Mouse (Mus musculus): ENCODE measurements around the gene Krt76. TPM values are rescaled to one million over a fixed set of nuclear protein-coding genes. Genes with fewer than 3 reads are reported as not detected.
A peak's percentile ranks its signal among the peaks of the same experiment; 100 is the strongest.

Krt76 gene
- polyA plus RNA-seq (2016; fragmentation: Nextera tagmentation; extraction: Ambion mirVana), result not detected in 2 replicates

- Histone ChIP-seq H3K9ac (replicated peaks) (no peak within 1 kb of the TSS), H3K27ac (no peak within 1 kb of the TSS), H3K27me3 (peaks cover 6% of the 10 kb centered on the region), H3K4me3 (replicated peaks) (no peak within 1 kb of the TSS), H3K9me3 (no peaks in the 10 kb centered on the region), H3K4me1 (replicated peaks) (no peaks in the 10 kb centered on the region), H3K36me3 (no peaks in the 10 kb centered on the region), H3K4me2 (no peak within 1 kb of the TSS)
- 45% methylated on average over 4 of the region's 4 CpGs for WGBS
- no peak for ATAC-seq (ENCODE audit: insufficient number of reproducible peaks, insufficient read depth, low FRiP score, low TSS enrichment, low read depth)
Observed at GRCm38 (mm10) chr15:101892820-101893219, at the start of gene Krt76. TSS of gene Krt76 (minus strand) at chr15:101892920.

- no peak overlapping the region for H3K27ac ChIP-seq
- no peak overlapping the region for H3K4me3 ChIP-seq (replicated peaks)
- H3K27me3 ChIP-seq, result 0 out of 2 replicates have a peak, but pooled peaks cover 3% of the 10 kb centered on the region
- no peaks in the 10 kb centered on the region for H3K36me3 ChIP-seq
- no peak for ATAC-seq (ENCODE audit: insufficient number of reproducible peaks, insufficient read depth, low FRiP score, low TSS enrichment, low read depth)
- H3K4me1 ChIP-seq (replicated peaks), result peaks cover 25% of the 10 kb centered on the region; the same call in 1 of the 2 replicates
- H3K9ac ChIP-seq (replicated peaks), result no peak overlapping the region
- H3K9me3 ChIP-seq, result no peaks in the 10 kb centered on the region
- no peak overlapping the region for H3K4me2 ChIP-seq
- 62% methylated on average over 8 of the region's 8 CpGs for WGBS
Observed at GRCm38 (mm10) chr15:101941948-101942347, 49.2 kb upstream of the Krt76 start.

GRCm38 (mm10) chr15:101940274-101940829 lies 47.6 kb upstream of the Krt76 start, which contains the start of gene Krt79:
TSS of gene Krt79 (minus strand) at chr15:101940324.
- H3K4me3 ChIP-seq (replicated peaks), result no peak within 1 kb of the TSS
- no peak within 1 kb of the TSS for H3K4me2 ChIP-seq
- H3K36me3 ChIP-seq, result no peaks in the 10 kb centered on the region
- H3K27me3 ChIP-seq, result 0 out of 2 replicates have a peak, but pooled peaks cover 3% of the 10 kb centered on the region
- H3K9ac ChIP-seq (replicated peaks), result no peak within 1 kb of the TSS
- no peaks in the 10 kb centered on the region for H3K9me3 ChIP-seq
- ATAC-seq (ENCODE audit: insufficient number of reproducible peaks, insufficient read depth, low FRiP score, low TSS enrichment, low read depth), result no peak
- H3K4me1 ChIP-seq (replicated peaks), result peaks cover 25% of the 10 kb centered on the region; the same call in 1 of the 2 replicates
- 54% methylated on average over 6 of the region's 6 CpGs for whole genome bisulfite sequencing
- H3K27ac ChIP-seq, result no peak within 1 kb of the TSS

- H3K36me3 ChIP-seq, result no peaks in the 10 kb centered on the region
- 78% methylated on average over 9 of the region's 9 CpGs for WGBS
- 0 out of 2 replicates have a peak, but pooled peaks cover 6% of the 10 kb centered on the region for H3K27me3 ChIP-seq
- no peak overlapping the region for H3K9ac ChIP-seq (replicated peaks)
- no peak for ATAC-seq (ENCODE audit: insufficient number of reproducible peaks, insufficient read depth, low FRiP score, low TSS enrichment, low read depth)
- no peaks in the 10 kb centered on the region for H3K9me3 ChIP-seq
- H3K27ac ChIP-seq, result no peak overlapping the region
- no peak overlapping the region for H3K4me3 ChIP-seq (replicated peaks)
- peaks cover 25% of the 10 kb centered on the region; the same call in 1 of the 2 replicates for H3K4me1 ChIP-seq (replicated peaks)
- no peak overlapping the region for H3K4me2 ChIP-seq
Observed at GRCm38 (mm10) chr15:101938600-101939308, 46.0 kb upstream of the Krt76 start.

GRCm38 (mm10) chr15:101933024-101933423 lies 40.3 kb upstream of the Krt76 start:
- WGBS, result 63% methylated on average over 6 of the region's 6 CpGs
- Histone ChIP-seq H3K27ac (no peak overlapping the region), H3K4me2 (no peak overlapping the region), H3K4me3 (replicated peaks) (no peak overlapping the region), H3K4me1 (replicated peaks) (peaks cover 24% of the 10 kb centered on the region; the same call in 1 of the 2 replicates), H3K27me3 (peaks cover 36% of the 10 kb centered on the region), H3K36me3 (no peaks in the 10 kb centered on the region), H3K9ac (replicated peaks) (no peak overlapping the region), H3K9me3 (no peaks in the 10 kb centered on the region)
- no peak for ATAC-seq (ENCODE audit: insufficient number of reproducible peaks, insufficient read depth, low FRiP score, low TSS enrichment, low read depth)

GRCm38 (mm10) chr15:101929666-101930065 lies 36.9 kb upstream of the Krt76 start:
- H3K4me2 ChIP-seq, result peak overlapping the region; percentile 54
- 3% methylated on average over 17 of the region's 17 CpGs for WGBS
- no peak for ATAC-seq (ENCODE audit: insufficient number of reproducible peaks, insufficient read depth, low FRiP score, low TSS enrichment, low read depth)
- H3K27ac ChIP-seq, result peak overlapping the region; percentile 17; the same call in 1 of the 2 replicates
- H3K36me3 ChIP-seq, result no peaks in the 10 kb centered on the region
- H3K4me1 ChIP-seq (replicated peaks), result peaks cover 32% of the 10 kb centered on the region
- no peaks in the 10 kb centered on the region for H3K9me3 ChIP-seq
- H3K27me3 ChIP-seq, result peaks cover 38% of the 10 kb centered on the region
- peak overlapping the region; percentile 47; the same call in 1 of the 2 replicates for H3K9ac ChIP-seq (replicated peaks)
- H3K4me3 ChIP-seq (replicated peaks), result peak overlapping the region; percentile 25

- Histone ChIP-seq H3K27ac (no peak overlapping the region), H3K27me3 (peaks cover 37% of the 10 kb centered on the region), H3K4me3 (replicated peaks) (peak overlapping the region; percentile 25; the same call in 1 of the 2 replicates), H3K9ac (replicated peaks) (no peak overlapping the region), H3K36me3 (no peaks in the 10 kb centered on the region), H3K4me1 (replicated peaks) (peaks cover 32% of the 10 kb centered on the region), H3K9me3 (no peaks in the 10 kb centered on the region), H3K4me2 (peak overlapping the region; percentile 54)
- ATAC-seq (ENCODE audit: insufficient number of reproducible peaks, insufficient read depth, low FRiP score, low TSS enrichment, low read depth), result no peak
- WGBS, result 11% methylated on average over 9 of the region's 9 CpGs
Observed at GRCm38 (mm10) chr15:101929087-101929486, 36.4 kb upstream of the Krt76 start.

- peaks cover 37% of the 10 kb centered on the region for H3K27me3 ChIP-seq
- ATAC-seq (ENCODE audit: insufficient number of reproducible peaks, insufficient read depth, low FRiP score, low TSS enrichment, low read depth), result no peak
- 69% methylated on average over 12 of the region's 12 CpGs for WGBS
Observed at GRCm38 (mm10) chr15:101927340-101928080, 34.8 kb upstream of the Krt76 start.

GRCm38 (mm10) chr15:101925041-101925440 lies 32.3 kb upstream of the Krt76 start:
- Histone ChIP-seq H3K36me3 (no peaks in the 10 kb centered on the region), H3K4me3 (replicated peaks) (no peak overlapping the region), H3K9ac (replicated peaks) (no peak overlapping the region), H3K9me3 (no peaks in the 10 kb centered on the region), H3K27me3 (peaks cover 17% of the 10 kb centered on the region; the same call in 1 of the 2 replicates), H3K4me2 (no peak overlapping the region), H3K4me1 (replicated peaks) (peaks cover 26% of the 10 kb centered on the region), H3K27ac (no peak overlapping the region)
- WGBS, result 82% methylated on average over 1 of the region's 1 CpGs
- no peak for ATAC-seq (ENCODE audit: insufficient number of reproducible peaks, insufficient read depth, low FRiP score, low TSS enrichment, low read depth)

More at GRCm38 (mm10) chr15:101927340-101928080, 34.8 kb upstream of the Krt76 start:
- no peak overlapping the region for H3K4me2 ChIP-seq
- no peaks in the 10 kb centered on the region for H3K36me3 ChIP-seq
- no peaks in the 10 kb centered on the region for H3K9me3 ChIP-seq
- H3K9ac ChIP-seq (replicated peaks), result no peak overlapping the region
- H3K4me3 ChIP-seq (replicated peaks), result no peak overlapping the region
- peak overlapping the region; percentile 23; the same call in 1 of the 2 replicates for H3K27ac ChIP-seq
- H3K4me1 ChIP-seq (replicated peaks), result peaks cover 32% of the 10 kb centered on the region

GRCm38 (mm10) chr15:101924635-101925034 lies 31.9 kb upstream of the Krt76 start, which contains the start of gene Krt4:
TSS of gene Krt4 (minus strand) at chr15:101924735.
- WGBS, result 79% methylated on average over 11 of the region's 11 CpGs

GRCm38 (mm10) chr15:101922296-101922695 lies 29.6 kb upstream of the Krt76 start:
- no peaks in the 10 kb centered on the region for H3K9me3 ChIP-seq
- H3K4me3 ChIP-seq (replicated peaks), result no peak overlapping the region
- no peak overlapping the region for H3K9ac ChIP-seq (replicated peaks)
- no peak overlapping the region for H3K4me2 ChIP-seq
- no peak for ATAC-seq (ENCODE audit: insufficient number of reproducible peaks, insufficient read depth, low FRiP score, low TSS enrichment, low read depth)
- 92% methylated on average over 2 of the region's 2 CpGs for WGBS
- no peaks in the 10 kb centered on the region for H3K36me3 ChIP-seq
- no peak overlapping the region for H3K27ac ChIP-seq
- H3K27me3 ChIP-seq, result peaks cover 5% of the 10 kb centered on the region; the same call in 1 of the 2 replicates
- peaks cover 2% of the 10 kb centered on the region; the same call in 1 of the 2 replicates for H3K4me1 ChIP-seq (replicated peaks)

More at GRCm38 (mm10) chr15:101924635-101925034, 31.9 kb upstream of the Krt76 start, which contains the start of gene Krt4:
- no peak within 1 kb of the TSS for H3K9ac ChIP-seq (replicated peaks)
- peaks cover 16% of the 10 kb centered on the region; the same call in 1 of the 2 replicates for H3K27me3 ChIP-seq
- H3K4me1 ChIP-seq (replicated peaks), result peaks cover 22% of the 10 kb centered on the region
- no peaks in the 10 kb centered on the region for H3K36me3 ChIP-seq
- no peak within 1 kb of the TSS for H3K4me2 ChIP-seq
- no peak for ATAC-seq (ENCODE audit: insufficient number of reproducible peaks, insufficient read depth, low FRiP score, low TSS enrichment, low read depth)
- no peak within 1 kb of the TSS for H3K4me3 ChIP-seq (replicated peaks)
- H3K9me3 ChIP-seq, result no peaks in the 10 kb centered on the region
- H3K27ac ChIP-seq, result no peak within 1 kb of the TSS
